In the genomic region with DNA sequence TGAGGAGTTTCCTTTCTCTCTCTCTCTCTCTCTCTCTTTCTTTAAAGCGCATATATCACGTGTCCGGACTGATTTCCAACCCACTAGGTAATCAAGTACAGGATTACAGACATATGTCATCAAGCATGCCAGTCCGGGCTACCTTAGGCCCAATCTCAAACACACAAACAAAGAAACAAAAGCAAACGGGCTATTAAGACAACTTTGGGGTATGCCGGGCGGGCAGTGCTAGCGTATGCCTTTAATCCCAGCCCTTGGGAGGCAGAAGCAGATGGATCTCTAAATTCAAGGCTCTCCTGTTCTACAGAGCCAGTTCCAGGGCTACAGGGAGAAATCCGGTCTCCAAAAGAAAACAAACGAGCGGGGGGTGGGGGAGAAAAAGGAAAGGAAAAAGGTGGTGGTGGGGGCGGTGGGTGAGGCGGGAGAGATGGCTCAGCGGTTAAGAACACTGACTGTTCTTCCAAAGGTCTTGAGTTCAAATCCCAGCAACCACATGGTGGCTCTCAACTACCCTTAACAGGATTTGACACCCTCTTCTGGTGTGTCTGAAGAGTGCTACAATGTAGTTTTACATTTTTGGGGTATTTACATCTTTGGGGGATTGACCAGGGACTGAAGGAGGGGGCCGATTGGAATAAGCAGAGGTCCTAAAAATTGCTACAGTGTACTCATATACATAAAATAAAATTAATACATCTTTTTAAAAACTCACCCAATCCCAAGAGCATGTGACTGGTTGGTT, we compare ENCODE assay signal across 8 mouse cellular contexts. TPM values are rescaled to one million over a fixed set of nuclear protein-coding genes. Genes with fewer than 3 reads are reported as not detected.
DNase-seq lines count a peak whose midpoint lies in the region; ATAC-seq and TF ChIP-seq lines count a peak whose summit lies in the region.

No protein-coding gene starts in this region.

- peak overlapping the region; percentile 91 for H3K9ac ChIP-seq in lung, embryonic 14.5 days
- peak overlapping the region; percentile 79 for H3K9ac ChIP-seq in embryonic facial prominence, embryonic 12.5 days
- peak overlapping the region; percentile 70 for H3K9ac ChIP-seq in hindbrain, postnatal 0 days (replicated peaks; ENCODE audit: low read length)
- peak overlapping the region; percentile 68 for H3K9ac ChIP-seq in midbrain, embryonic 15.5 days

- no peaks in the 10 kb centered on the region for H3K36me3 ChIP-seq in lung, embryonic 14.5 days (ENCODE audit: insufficient read depth)
- H3K36me3 ChIP-seq in embryonic facial prominence, embryonic 12.5 days = no peaks in the 10 kb centered on the region
- no peaks in the 10 kb centered on the region for H3K36me3 ChIP-seq in hindbrain, postnatal 0 days (ENCODE audit: insufficient read depth, low read length)
- H3K36me3 ChIP-seq in midbrain, embryonic 15.5 days (replicated peaks) = no peaks in the 10 kb centered on the region

- ATAC-seq in lung, embryonic 14.5 days (ENCODE audit: insufficient read depth) = peak; percentile 38
- peak; percentile 48 for ATAC-seq in embryonic facial prominence, embryonic 12.5 days (ENCODE audit: insufficient number of reproducible peaks, insufficient read depth, low FRiP score, low TSS enrichment)
- ATAC-seq in hindbrain, postnatal 0 days = peak; percentile 66
- peak; percentile 66; the same call in 1 of the 2 replicates for ATAC-seq in midbrain, embryonic 15.5 days (replicated peaks)

- H3K4me1 ChIP-seq in lung, embryonic 14.5 days (ENCODE audit: insufficient read depth) = no peaks in the 10 kb centered on the region; the same call in 1 of the 2 replicates
- no peaks in the 10 kb centered on the region for H3K4me1 ChIP-seq in embryonic facial prominence, embryonic 12.5 days
- H3K4me1 ChIP-seq in hindbrain, postnatal 0 days (ENCODE audit: insufficient read depth, low read length) = peaks cover under 1% of the 10 kb centered on the region; the same call in 1 of the 2 replicates
- peaks cover 17% of the 10 kb centered on the region for H3K4me1 ChIP-seq in midbrain, embryonic 15.5 days

- DNase-seq in lung, embryonic 14.5 days = no peak
- no peak for DNase-seq in lung, postnatal 14 days
- DNase-seq in hindbrain, postnatal 0 days (ENCODE audit: low spot score) = no peak
- no peak for DNase-seq in spleen, adult 12 weeks (ENCODE audit: low spot score)
- no peak for DNase-seq in gastrocnemius, postnatal 14 days
- DNase-seq in thymus, adult 18-20 months = no peak

- H3K27me3 ChIP-seq in lung, embryonic 14.5 days (ENCODE audit: insufficient read depth, low read length) = no peaks in the 10 kb centered on the region
- H3K27me3 ChIP-seq in embryonic facial prominence, embryonic 12.5 days = no peaks in the 10 kb centered on the region
- H3K27me3 ChIP-seq in hindbrain, postnatal 0 days (ENCODE audit: insufficient read depth, low read length) = no peaks in the 10 kb centered on the region
- H3K27me3 ChIP-seq in midbrain, embryonic 15.5 days (replicated peaks) = no peaks in the 10 kb centered on the region

- peak overlapping the region; percentile 78 for H3K4me2 ChIP-seq in lung, embryonic 14.5 days
- H3K4me2 ChIP-seq in embryonic facial prominence, embryonic 12.5 days (replicated peaks) = peak overlapping the region; percentile 77
- H3K4me2 ChIP-seq in hindbrain, postnatal 0 days (ENCODE audit: low read depth, low read length) = peak overlapping the region; percentile 79
- H3K4me2 ChIP-seq in midbrain, embryonic 15.5 days = peak overlapping the region; percentile 82

- WGBS in lung, embryonic 14.5 days = 6% methylated on average over 15 of the region's 15 CpGs
- whole genome bisulfite sequencing in embryonic facial prominence, embryonic 12.5 days = 8% methylated on average over 15 of the region's 15 CpGs
- WGBS in hindbrain, postnatal 0 days = 8% methylated on average over 15 of the region's 15 CpGs
- WGBS in midbrain, embryonic 15.5 days = 7% methylated on average over 14 of the region's 15 CpGs

- peak; percentile 15; the same call in 1 of the 2 replicates for TF ChIP-seq CTCF in lung, embryonic 14.5 days (IDR thresholded peaks at IDR 0.05; ENCODE audit: low read depth)
- TF ChIP-seq CTCF in hindbrain, postnatal 0 days (IDR thresholded peaks at IDR 0.05; ENCODE audit: low read depth) = 0 out of 2 replicates have a peak, but pooled peaks have one; percentile 14

- intact Hi-C loops in gastrocnemius, postnatal 14 days (cut with DNase I; ENCODE audit: low total_unique reads) = no loop called here

- peak overlapping the region; percentile 66 for H3K4me3 ChIP-seq in lung, embryonic 14.5 days (ENCODE audit: low read depth, low read length)
- H3K4me3 ChIP-seq in embryonic facial prominence, embryonic 12.5 days = peak overlapping the region; percentile 47
- peak overlapping the region; percentile 68 for H3K4me3 ChIP-seq in hindbrain, postnatal 0 days (ENCODE audit: low read length)
- H3K4me3 ChIP-seq in midbrain, embryonic 15.5 days = peak overlapping the region; percentile 78

- H3K27ac ChIP-seq in lung, embryonic 14.5 days (ENCODE audit: low read depth) = peak overlapping the region; percentile 100
- peak overlapping the region; percentile 99 for H3K27ac ChIP-seq in embryonic facial prominence, embryonic 12.5 days
- H3K27ac ChIP-seq in hindbrain, postnatal 0 days = peak overlapping the region; percentile 98
- peak overlapping the region; percentile 91 for H3K27ac ChIP-seq in midbrain, embryonic 15.5 days

- H3K9me3 ChIP-seq in lung, embryonic 14.5 days (ENCODE audit: low read depth, low read length) = no peaks in the 10 kb centered on the region
- no peaks in the 10 kb centered on the region for H3K9me3 ChIP-seq in embryonic facial prominence, embryonic 12.5 days
- H3K9me3 ChIP-seq in hindbrain, postnatal 0 days (ENCODE audit: low read length) = no peaks in the 10 kb centered on the region
- no peaks in the 10 kb centered on the region for H3K9me3 ChIP-seq in midbrain, embryonic 15.5 days

RNA-seq across cellular contexts. Expression of a gene that starts 0.9 kb away (rescaled TPM):
- 10.7 and 10.8 TPM in 2 replicates for polyA plus RNA-seq in lung, embryonic 14.5 days (2014; fragmentation: Nextera tagmentation; extraction: Ambion mirVana)
- polyA plus RNA-seq in embryonic facial prominence, embryonic 12.5 days (2016; fragmentation: Nextera tagmentation; extraction: Ambion mirVana) = 26.5 and 27.2 TPM in 2 replicates
- total RNA-seq in hindbrain, postnatal 0 days (2014; rRNA removed) = 4.0 and 17.2 TPM in 2 replicates
- polyA plus RNA-seq in hindbrain, postnatal 0 days (2015; fragmentation: Nextera tagmentation; extraction: Ambion mirVana) = 13.9 and 17.3 TPM in 2 replicates
- polyA plus RNA-seq in midbrain, embryonic 15.5 days (2015; fragmentation: Nextera tagmentation; extraction: Ambion mirVana) = 18.9 and 19.1 TPM in 2 replicates
- total RNA-seq in gastrocnemius, postnatal 14 days (2021) = 10 to 100 TPM; 27.3 to 28.4 TPM

RNA-seq across cellular contexts. Expression of a gene that starts 5.7 kb away (rescaled TPM):
- polyA plus RNA-seq in lung, embryonic 14.5 days (2014; fragmentation: Nextera tagmentation; extraction: Ambion mirVana) = 28.7 and 29.2 TPM in 2 replicates
- polyA plus RNA-seq in embryonic facial prominence, embryonic 12.5 days (2016; fragmentation: Nextera tagmentation; extraction: Ambion mirVana) = 29.5 and 30.7 TPM in 2 replicates
- total RNA-seq in hindbrain, postnatal 0 days (2014; rRNA removed) = 25.6 and 38.8 TPM in 2 replicates
- 33.2 and 34.8 TPM in 2 replicates for polyA plus RNA-seq in hindbrain, postnatal 0 days (2015; fragmentation: Nextera tagmentation; extraction: Ambion mirVana)
- 24.7 and 25.2 TPM in 2 replicates for polyA plus RNA-seq in midbrain, embryonic 15.5 days (2015; fragmentation: Nextera tagmentation; extraction: Ambion mirVana)
- 1 to 10 TPM; 4.2 to 4.6 TPM for total RNA-seq in gastrocnemius, postnatal 14 days (2021)

RNA-seq across cellular contexts. Expression of a gene that starts 44.1 kb away (rescaled TPM):
- polyA plus RNA-seq in lung, embryonic 14.5 days (2014; fragmentation: Nextera tagmentation; extraction: Ambion mirVana) = 87.7 and 97.5 TPM in 2 replicates
- polyA plus RNA-seq in embryonic facial prominence, embryonic 12.5 days (2016; fragmentation: Nextera tagmentation; extraction: Ambion mirVana) = 60.9 and 71.3 TPM in 2 replicates
- total RNA-seq in hindbrain, postnatal 0 days (2014; rRNA removed) = 28.0 and 48.5 TPM in 2 replicates
- polyA plus RNA-seq in hindbrain, postnatal 0 days (2015; fragmentation: Nextera tagmentation; extraction: Ambion mirVana) = 17.2 and 20.5 TPM in 2 replicates
- polyA plus RNA-seq in midbrain, embryonic 15.5 days (2015; fragmentation: Nextera tagmentation; extraction: Ambion mirVana) = 36.4 and 49.1 TPM in 2 replicates
- 10 to 100 TPM; 56.4 to 66.0 TPM for total RNA-seq in gastrocnemius, postnatal 14 days (2021)

RNA-seq across cellular contexts. Expression of a gene that starts 47.4 kb away (rescaled TPM):
- 20.3 and 21.1 TPM in 2 replicates for polyA plus RNA-seq in lung, embryonic 14.5 days (2014; fragmentation: Nextera tagmentation; extraction: Ambion mirVana)
- polyA plus RNA-seq in embryonic facial prominence, embryonic 12.5 days (2016; fragmentation: Nextera tagmentation; extraction: Ambion mirVana) = 29.2 and 29.6 TPM in 2 replicates
- 10.4 and 12.4 TPM in 2 replicates for total RNA-seq in hindbrain, postnatal 0 days (2014; rRNA removed)
- polyA plus RNA-seq in hindbrain, postnatal 0 days (2015; fragmentation: Nextera tagmentation; extraction: Ambion mirVana) = 13.3 and 13.5 TPM in 2 replicates
- 11.8 and 14.3 TPM in 2 replicates for polyA plus RNA-seq in midbrain, embryonic 15.5 days (2015; fragmentation: Nextera tagmentation; extraction: Ambion mirVana)
- 10 to 100 TPM; 61.8 to 96.0 TPM for total RNA-seq in gastrocnemius, postnatal 14 days (2021)

RNA-seq across cellular contexts. Expression of a gene that starts 56.7 kb away (rescaled TPM):
- 588 and 646 TPM in 2 replicates for polyA plus RNA-seq in lung, embryonic 14.5 days (2014; fragmentation: Nextera tagmentation; extraction: Ambion mirVana)
- 453 and 479 TPM in 2 replicates for polyA plus RNA-seq in embryonic facial prominence, embryonic 12.5 days (2016; fragmentation: Nextera tagmentation; extraction: Ambion mirVana)
- total RNA-seq in hindbrain, postnatal 0 days (2014; rRNA removed) = 206 and 219 TPM in 2 replicates
- 329 and 332 TPM in 2 replicates for polyA plus RNA-seq in hindbrain, postnatal 0 days (2015; fragmentation: Nextera tagmentation; extraction: Ambion mirVana)
- 321 and 332 TPM in 2 replicates for polyA plus RNA-seq in midbrain, embryonic 15.5 days (2015; fragmentation: Nextera tagmentation; extraction: Ambion mirVana)
- total RNA-seq in gastrocnemius, postnatal 14 days (2021) = 100 to 1,000 TPM; 138 to 152 TPM
